Mouse (Mus musculus): ENCODE measurements around the gene Dpf1.

The Dpf1 gene

GRCm38 (mm10) chr7:29303738-29304462 is at the start of gene Dpf1:
Gene Dpf1, plus strand, starts transcription at chr7:29303951.
- peak; percentile 54 for DNase-seq (ENCODE audit: low spot score)

DNA sequence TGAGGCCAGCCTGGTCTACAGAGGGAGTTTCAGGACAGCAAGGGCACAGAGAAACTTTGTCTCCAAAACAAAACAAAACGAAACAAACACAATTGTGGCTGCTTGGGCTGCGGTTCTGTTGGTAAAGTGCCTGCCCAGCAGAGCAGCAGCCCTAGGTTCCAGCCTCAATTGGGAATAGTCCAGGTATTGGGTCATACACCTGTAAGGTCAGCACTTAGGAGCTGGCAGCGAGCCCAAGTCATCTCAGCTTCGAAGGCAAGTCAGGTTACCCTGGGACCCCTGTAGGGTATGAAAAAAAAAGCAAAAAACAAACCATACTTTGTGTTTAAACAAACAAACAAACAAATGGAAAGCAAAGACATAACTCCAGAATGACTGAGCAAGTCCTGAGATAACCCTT is 47.9 kb upstream of the Dpf1 start:
- DNase-seq (ENCODE audit: low spot score) = no peak

DNA sequence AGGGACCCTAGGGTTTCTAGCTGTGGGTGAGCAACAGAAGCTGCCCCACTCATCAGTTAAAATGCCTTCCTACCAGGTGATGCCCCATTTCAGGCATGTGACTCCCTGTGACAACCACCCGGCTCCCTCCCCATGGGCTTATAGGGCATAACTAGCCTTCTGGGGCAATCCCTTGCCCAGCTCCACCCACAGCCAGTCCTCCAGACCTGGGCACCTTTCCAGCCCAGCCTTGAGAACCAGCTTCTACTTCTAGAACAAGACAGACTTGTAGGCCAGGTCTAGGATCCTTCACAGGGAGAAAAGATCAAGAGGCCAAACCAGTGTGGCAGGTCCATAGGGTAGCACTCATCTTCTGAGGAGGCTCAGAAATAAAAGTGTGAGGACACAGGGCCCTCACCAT is 46.4 kb upstream of the Dpf1 start:
- peak; percentile 54 for DNase-seq (ENCODE audit: low spot score)

GRCm38 (mm10) chr7:29259781-29260730 is 43.7 kb upstream of the Dpf1 start:
- no peak for DNase-seq (ENCODE audit: low spot score)

DNA sequence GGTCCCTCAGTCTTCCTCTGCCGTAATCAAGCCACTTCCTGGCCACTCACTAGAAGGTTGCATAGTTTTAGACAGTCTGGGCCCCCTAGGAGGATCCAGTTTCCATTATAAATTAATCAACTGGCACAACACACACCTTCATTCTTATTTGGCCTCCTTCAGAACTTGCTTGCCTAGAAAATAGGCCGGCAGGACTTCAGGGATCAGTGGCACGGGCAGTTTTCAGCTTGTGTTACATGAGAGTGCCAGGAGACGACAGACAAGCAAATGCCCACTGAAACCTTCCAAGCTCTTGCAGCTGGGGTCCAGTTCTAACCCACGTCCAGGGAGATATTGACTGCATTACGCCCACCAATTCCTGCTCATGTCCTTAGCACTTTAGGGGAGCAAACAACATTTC is 41.6 kb upstream of the Dpf1 start:
- no peak for DNase-seq (ENCODE audit: low spot score)

DNA sequence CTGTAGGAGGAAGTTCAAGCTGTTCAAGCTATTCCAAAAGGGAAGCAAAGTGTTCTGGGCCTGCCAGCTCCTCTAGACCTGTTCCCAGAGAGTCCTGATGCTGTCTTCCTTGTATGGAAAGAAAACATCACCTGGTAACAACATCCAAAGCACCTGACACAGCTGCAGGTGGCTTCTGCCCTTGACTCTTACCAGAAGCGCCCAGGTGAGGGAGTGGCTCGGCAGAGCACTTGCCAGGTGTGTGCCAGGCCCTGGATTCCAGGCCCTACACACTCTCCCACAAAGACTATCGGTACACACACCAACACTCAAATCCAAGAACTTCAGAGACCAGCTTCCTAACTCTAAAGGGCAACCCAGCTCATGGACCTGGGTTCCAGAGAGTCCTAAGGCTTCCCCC is 39.9 kb upstream of the Dpf1 start:
- no peak for DNase-seq (ENCODE audit: low spot score)

DNA sequence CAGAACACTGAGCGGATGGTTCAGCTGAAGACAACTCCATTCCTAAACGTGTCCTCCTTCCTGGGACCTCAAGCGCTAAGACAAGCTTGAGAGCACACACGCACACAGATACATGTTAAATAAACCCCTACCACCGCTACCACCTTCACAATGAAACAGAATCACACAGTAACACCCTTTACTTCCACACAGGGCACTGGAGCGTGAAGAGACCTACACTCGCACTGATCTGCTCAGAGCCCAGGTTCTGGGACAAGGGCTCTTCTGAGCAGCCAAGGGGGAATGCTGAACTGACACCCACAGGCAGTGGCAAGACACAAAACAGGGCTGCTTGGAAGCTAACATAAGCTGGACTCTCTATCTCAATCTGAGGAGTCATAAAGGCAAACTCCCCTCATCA is 38.1 kb upstream of the Dpf1 start:
- DNase-seq (ENCODE audit: low spot score) = no peak

DNA sequence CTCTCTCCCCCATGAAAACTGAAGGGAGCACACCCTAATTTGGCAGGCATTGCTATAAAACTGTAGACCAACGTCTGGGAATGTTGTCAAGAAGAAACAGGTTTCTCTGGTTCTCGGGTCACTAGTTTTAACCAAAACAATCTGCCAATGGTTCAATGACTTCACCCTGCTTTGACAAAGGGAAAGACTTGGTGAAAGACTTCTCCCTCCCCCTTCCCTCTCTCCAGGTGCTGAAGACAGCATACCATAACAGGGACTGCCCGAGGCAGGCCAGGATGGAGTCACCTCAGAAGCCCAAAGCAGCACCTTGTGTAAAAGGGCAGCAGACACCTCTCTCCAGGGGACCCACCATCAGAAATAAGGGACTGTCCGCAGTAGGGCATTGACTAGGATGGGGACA is 36.8 kb upstream of the Dpf1 start:
- DNase-seq (ENCODE audit: low spot score) = no peak

DNA sequence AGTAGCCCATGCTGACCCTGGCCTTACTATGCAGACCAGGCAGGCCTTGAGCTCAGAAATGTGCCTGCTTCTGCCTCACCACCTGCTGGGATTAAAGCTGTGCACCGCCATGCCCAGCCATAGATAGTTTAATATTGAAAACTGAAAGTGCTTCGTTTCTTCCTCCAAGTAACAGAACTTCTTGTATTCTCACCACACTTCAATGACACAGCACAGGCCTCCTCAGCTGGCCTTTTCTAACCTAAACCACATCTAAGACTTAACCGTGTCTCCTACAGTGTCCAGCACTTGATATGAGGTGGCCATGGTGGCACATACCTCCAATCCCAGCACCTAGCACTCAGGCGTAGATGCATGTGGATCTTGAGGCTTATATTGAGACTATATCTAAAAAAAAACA is 33.3 kb upstream of the Dpf1 start:
- DNase-seq (ENCODE audit: low spot score) = no peak

- no peak for DNase-seq (ENCODE audit: low spot score)
Measured at GRCm38 (mm10) chr7:29271687-29272465, 31.9 kb upstream of the Dpf1 start.

GRCm38 (mm10) chr7:29276715-29277114 is 27.0 kb upstream of the Dpf1 start:
- no peak for DNase-seq (ENCODE audit: low spot score)

- no peak for DNase-seq (ENCODE audit: low spot score)
Measured at GRCm38 (mm10) chr7:29277510-29277909, 26.2 kb upstream of the Dpf1 start.

DNA sequence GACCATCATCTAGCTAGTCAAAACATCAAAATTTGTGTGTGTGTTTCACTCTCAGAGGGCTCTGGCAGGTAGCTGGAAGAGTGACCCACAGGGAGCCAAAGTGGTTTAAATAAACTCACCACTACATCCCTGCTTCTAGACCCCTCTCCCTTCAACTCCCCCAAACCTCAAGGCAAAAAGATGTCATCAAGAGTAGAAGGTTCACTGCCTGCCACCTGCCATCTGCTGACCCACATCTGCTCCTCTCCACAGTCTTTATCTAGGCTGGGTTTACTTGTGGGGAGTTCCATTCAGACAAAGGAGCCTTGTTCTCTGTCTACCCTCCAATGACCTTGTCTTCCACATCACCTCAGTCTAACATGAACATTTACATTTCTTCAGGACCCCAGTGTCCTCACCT is 24.5 kb upstream of the Dpf1 start:
- DNase-seq (ENCODE audit: low spot score) = no peak

GRCm38 (mm10) chr7:29279924-29280323 is 23.8 kb upstream of the Dpf1 start:
- DNase-seq (ENCODE audit: low spot score) = no peak

GRCm38 (mm10) chr7:29280801-29281200 is 22.9 kb upstream of the Dpf1 start:
- DNase-seq (ENCODE audit: low spot score) = no peak

DNA sequence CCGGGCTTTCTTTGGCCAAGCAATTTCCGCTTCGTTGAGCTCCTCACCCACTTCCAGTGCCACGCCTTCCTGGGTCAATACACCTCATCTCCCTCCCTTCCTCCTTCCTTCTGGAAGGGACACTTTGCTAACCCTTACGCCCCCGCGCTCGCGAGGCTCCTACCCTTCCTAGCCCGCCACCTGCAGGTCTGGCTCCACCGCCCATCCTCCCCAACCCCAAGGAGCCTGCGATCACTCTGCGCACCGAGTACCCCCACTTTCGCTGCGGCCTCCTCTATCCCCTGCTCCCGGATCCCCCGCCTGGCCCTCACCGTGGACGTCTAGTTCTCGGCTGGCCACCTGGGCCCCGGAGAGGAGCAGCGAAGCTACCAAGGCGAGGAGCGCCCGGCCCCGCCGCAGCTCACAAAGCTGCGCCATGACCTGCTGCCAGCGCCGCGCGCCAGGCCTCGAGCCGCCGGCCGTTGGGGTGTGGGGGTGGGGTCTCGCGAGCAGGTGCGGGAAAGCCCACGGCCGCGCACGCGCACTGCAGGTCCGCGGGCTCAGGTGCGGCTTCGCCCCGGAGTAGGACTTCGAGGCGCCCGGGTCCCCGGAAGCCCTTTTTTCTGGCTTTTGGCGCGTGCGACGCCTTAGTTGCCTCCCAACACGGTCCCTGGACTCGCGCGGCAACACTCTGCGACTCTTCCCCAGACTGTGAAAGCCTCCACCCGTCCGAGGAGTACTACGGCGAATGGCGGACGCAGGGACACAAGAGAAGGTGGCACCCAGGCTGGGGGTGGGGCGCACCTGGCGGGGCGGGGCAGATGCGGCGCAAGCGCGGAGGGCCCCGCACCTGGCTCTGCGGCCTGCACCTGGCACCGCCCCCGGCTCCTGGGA is 22.3 kb upstream of the Dpf1 start, which contains the start of gene Spint2:
Gene Spint2 (minus strand): TSS at position 712 of the 873 bp plus-strand sequence.
- peak; percentile 81 for DNase-seq (ENCODE audit: low spot score)

- no peak for DNase-seq (ENCODE audit: low spot score)
Measured at GRCm38 (mm10) chr7:29282074-29282554, 21.6 kb upstream of the Dpf1 start.

DNA sequence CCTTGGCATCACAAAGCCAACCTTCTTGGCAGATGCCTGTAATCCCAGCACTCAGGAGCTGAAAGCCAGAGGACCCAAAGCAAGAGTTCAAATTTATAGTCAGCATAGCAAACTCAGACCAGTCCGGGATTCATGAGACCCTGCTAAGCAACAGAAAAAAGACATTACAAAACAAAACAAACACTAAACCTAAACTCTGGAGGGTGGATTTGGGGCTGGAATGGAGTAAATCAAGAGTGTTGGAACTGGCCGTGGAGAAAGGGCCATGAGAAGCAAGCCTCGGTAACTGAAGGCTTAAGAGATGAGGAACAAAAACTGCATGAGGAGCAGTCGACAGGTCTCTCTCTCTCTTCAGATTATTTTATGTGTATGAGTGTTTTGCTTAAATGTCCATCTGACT is 19.9 kb upstream of the Dpf1 start:
- no peak for DNase-seq (ENCODE audit: low spot score)

DNA sequence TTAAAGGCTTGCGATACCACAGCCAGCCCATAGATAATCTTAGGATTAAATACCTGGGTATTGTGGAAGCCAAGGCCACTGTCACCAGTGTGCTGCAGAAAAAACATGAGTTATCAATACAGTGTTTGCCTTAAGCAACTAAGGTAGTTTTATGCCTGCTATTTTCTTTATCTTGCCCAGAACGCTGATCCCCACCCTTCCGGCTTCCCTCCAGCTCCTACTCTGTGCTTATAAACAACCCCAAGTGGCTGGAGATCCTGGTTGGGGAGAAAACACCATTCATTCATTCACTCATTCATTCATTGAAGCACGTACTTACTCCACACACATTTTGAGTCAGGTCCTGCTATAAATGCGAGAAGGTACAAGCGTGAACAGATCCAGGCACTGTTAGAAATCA is 19.2 kb upstream of the Dpf1 start:
- no peak for DNase-seq (ENCODE audit: low spot score)

DNA sequence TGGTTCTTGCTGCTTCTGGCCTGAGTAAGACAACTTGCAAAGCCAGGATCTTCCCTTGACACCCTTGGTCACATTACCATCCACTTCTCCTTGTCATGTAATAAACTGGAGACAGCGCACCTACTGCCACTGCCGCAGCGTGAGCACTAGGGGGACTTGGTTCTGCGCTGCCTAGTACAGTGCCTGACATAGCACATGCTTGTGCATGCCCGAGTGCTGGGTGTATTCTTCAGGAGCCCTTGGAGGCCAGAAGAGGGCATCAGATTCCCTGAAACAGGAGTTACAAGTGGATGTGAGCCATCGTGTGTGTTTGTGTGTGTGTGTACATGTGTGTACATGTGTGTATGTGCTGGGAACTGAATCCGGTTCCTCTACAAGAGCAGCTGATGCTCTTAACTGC is 16.3 kb upstream of the Dpf1 start:
- no peak for DNase-seq (ENCODE audit: low spot score)

DNA sequence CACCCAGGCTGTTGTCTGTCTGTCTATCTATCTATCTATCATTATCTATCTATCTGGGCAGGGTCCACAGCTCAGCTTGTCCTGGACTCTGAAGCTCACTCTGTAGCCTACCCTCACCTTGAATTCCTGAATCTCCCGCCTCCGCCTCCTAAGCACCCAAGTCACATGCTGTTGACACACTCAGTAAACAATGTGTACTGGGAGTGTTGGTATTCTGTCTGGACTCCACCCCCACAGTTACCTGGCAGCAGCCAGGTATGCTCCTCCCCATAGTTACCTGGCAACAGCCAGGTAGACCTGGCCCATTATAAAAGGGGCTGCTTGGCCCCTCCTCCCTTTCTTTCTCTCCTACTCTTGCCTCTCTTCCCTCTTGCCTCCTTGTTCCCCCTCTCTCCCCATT is 15.7 kb upstream of the Dpf1 start:
- DNase-seq (ENCODE audit: low spot score) = no peak

Data from urinary bladder, postnatal 25 days (tissue).